Mouse (Mus musculus) liver, embryonic 14.5 days (tissue): Measurements from ENCODE around the gene Rps6kb2. TPM values are rescaled to one million over a fixed set of nuclear protein-coding genes. Genes with fewer than 3 reads are reported as not detected.

Source experiments
- ATAC-seq: fragments of 200-750 bp; cut with Nextera tagmentation; 2 replicates; pipeline ENCODE4 v1.8.0; 2017; ENCODE audit warnings: moderate number of reproducible peaks, mild to moderate bottlenecking, moderate library complexity; ENCODE audit not compliant: insufficient read depth
- DNase-seq, 3 experiments: peaks; one replicate each; pipeline ENCODE4 v3.0.0-alpha.2; 2012 to 2013; ENCODE audit warnings: low read depth in 3 of 3, low spot score in 3 of 3
- H3K27ac ChIP-seq: fragments of 300-500 bp; sonication (generic); 2 replicates; pipeline ENCODE4 v1.5.1; 2014; ENCODE audit warnings: moderate library complexity, mild to moderate bottlenecking, control low read depth, inconsistent platforms
- H3K27me3 ChIP-seq: fragments of 300-500 bp; sonication (generic); 2 replicates; pipeline ENCODE4 v1.6.1; 2014; ENCODE audit warnings: mild to moderate bottlenecking, low read length, moderate library complexity; ENCODE audit not compliant: control insufficient read depth, insufficient read depth
- H3K36me3 ChIP-seq: fragments of 300-500 bp; sonication (generic); replicated peaks from 2 replicates; pipeline ENCODE4 v1.6.1; 2014; ENCODE audit warnings: low read depth; ENCODE audit not compliant: control insufficient read depth, insufficient read depth
- H3K4me1 ChIP-seq, 2 experiments: fragments of 200-500 bp in 1 of 2; fragments of 300-500 bp in 1 of 2; sonication (generic) in 1 of 2; replicated peaks; 2 replicates each; pipeline ENCODE4 v1.6.1; 2012 to 2014; ENCODE audit warnings: antibody characterized with exemption in 1 of 2, inconsistent platforms in 1 of 2, low read length in 1 of 2; ENCODE audit not compliant: control insufficient read depth in 2 of 2, insufficient read depth in 2 of 2
- H3K4me2 ChIP-seq: fragments of 300-500 bp; sonication (generic); 2 replicates; pipeline ENCODE4 v1.6.1; 2014; ENCODE audit warnings: low read depth, mild to moderate bottlenecking, control low read depth, moderate library complexity
- H3K4me3 ChIP-seq, 2 experiments: fragments of 200-500 bp in 1 of 2; fragments of 300-500 bp in 1 of 2; sonication (generic) in 1 of 2; 2 replicates each; pipeline ENCODE4 v1.5.1; 2012 to 2014; ENCODE audit warnings: low read depth in 2 of 2, low read length in 2 of 2, mild to moderate bottlenecking in 2 of 2, control low read depth in 1 of 2, inconsistent platforms in 1 of 2, moderate library complexity in 1 of 2; ENCODE audit not compliant: insufficient read depth in 1 of 2
- H3K9ac ChIP-seq: fragments of 300-500 bp; sonication (generic); replicated peaks from 2 replicates; pipeline ENCODE4 v1.6.1; 2014; ENCODE audit warnings: mild to moderate bottlenecking, control low read depth, moderate library complexity
- H3K9me3 ChIP-seq: fragments of 300-500 bp; sonication (generic); 2 replicates; pipeline ENCODE4 v1.6.1; 2016; ENCODE audit warnings: low read length, mixed read lengths; ENCODE audit not compliant: control insufficient read depth
- CTCF ChIP-seq: IDR thresholded peaks from 2 replicates; pipeline ENCODE4 v1.5.1; 2016; ENCODE audit warnings: antibody characterized with exemption, low read depth, control low read depth
- EP300 ChIP-seq: IDR thresholded peaks from 2 replicates; pipeline ENCODE4 v1.6.1; 2016; ENCODE audit warnings: antibody characterized with exemption, low read depth
- WGBS: fragments of 180-500 bp; shearing (Covaris S2); extraction: QIAGEN DNeasy Blood & Tissue Kit; methylation state at CpG from one replicate; pipeline ENCODE4 v1.1.7; 2014; ENCODE audit not compliant: insufficient replicate concordance; 5-methylcytosine and 5-hydroxymethylcytosine counted together
- polyA plus RNA-seq, 2 experiments: library from polyadenylated mRNA; depleted of rRNA in 1 of 2; stranded (reverse) in 1 of 2; unstranded in 1 of 2; fragments of >200 nt; fragmentation: Nextera tagmentation in 1 of 2; extraction: Ambion mirVana in 1 of 2; gene quantifications; 2 replicates each; pipeline versions ENCODE4 v1.2.1 to v1.2.3; 2012 to 2014

The Rps6kb2 gene
- polyA plus RNA-seq, 2 experiments, result 19.2 to 19.9 TPM

DNA sequence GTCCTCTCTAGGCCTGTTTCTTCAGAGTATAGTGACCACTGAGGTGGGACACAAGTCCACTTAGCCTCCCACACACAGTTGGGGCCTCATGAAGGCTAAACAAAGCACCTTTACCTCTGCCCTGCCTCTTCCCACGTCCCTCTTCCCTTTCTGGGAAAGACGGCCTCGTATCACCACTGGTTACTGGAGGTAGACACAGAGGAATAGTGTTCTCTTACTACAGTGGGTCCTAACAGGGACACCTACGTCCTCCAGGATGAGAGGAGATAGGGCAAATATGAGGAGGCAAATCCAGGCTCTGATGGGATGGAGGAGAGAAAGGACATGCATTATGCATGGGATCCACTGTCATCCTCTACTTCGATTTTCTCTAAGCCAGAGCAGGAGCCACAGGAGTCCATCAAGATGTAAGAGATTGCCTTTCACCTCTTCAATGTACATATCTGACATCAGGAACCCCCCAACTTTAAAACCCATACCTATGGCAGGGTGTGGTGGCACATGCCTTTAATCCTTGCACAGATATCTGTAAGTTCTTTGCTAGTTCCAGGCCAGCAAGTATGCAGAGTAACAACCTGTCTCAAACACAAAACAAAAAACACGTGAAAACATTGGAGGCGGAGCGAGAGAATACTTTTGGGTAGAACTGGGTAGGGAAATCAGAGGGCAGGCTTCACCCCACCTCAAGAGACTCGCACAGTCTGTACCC, 15.2 kb downstream of the Rps6kb2 start:
- Histone ChIP-seq H3K9ac (peak overlapping the region; percentile 35; the same call in 1 of the 2 replicates), H3K4me1 (peaks cover 4 to 12% of the 10 kb centered on the region in 2 experiments), H3K36me3 (0 out of 2 replicates have a peak, but pooled peaks cover 3% of the 10 kb centered on the region), H3K27ac (no peak overlapping the region), H3K9me3 (no peaks in the 10 kb centered on the region), H3K4me2 (peak overlapping the region; percentile 88), H3K4me3 (peak overlapping the region; percentile 38 to 94; a peak in 3 of 4 replicates), H3K27me3 (no peaks in the 10 kb centered on the region)
- ATAC-seq (peak; percentile 26), DNase-seq (no peak)
- 40% methylated on average over 9 of the region's 9 CpGs for WGBS
- no peak for TF ChIP-seq CTCF
- no peak for TF ChIP-seq EP300

DNA sequence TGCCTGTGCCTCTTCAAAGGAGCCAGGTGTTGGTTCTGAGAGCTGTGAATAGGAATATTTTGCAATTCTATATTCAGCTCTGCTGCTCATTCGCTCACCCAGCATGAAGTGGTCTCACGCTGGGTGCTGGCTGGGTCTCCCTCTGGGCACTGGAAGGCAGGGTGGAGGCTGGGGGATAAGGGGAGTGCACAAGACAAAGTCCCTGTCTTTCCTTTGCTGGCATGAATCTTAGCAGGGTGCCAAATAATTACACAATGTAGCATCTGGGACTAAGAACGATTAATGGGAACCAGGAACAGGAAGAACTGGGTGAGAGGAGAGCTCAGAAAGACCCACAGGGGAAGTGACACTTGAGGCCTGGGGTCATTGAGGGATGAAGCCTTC, 16.1 kb downstream of the Rps6kb2 start:
- Histone ChIP-seq H3K4me1 (peaks cover 4 to 12% of the 10 kb centered on the region in 2 experiments), H3K4me3 (no peak overlapping the region), H3K36me3 (0 out of 2 replicates have a peak, but pooled peaks cover 3% of the 10 kb centered on the region), H3K27ac (no peak overlapping the region), H3K4me2 (no peak overlapping the region), H3K9ac (no peak overlapping the region), H3K27me3 (no peaks in the 10 kb centered on the region), H3K9me3 (no peaks in the 10 kb centered on the region)
- DNase-seq (no peak), ATAC-seq (no peak)
- WGBS, result 57% methylated on average over 3 of the region's 3 CpGs
- TF ChIP-seq EP300, result no peak
- no peak for TF ChIP-seq CTCF

DNA sequence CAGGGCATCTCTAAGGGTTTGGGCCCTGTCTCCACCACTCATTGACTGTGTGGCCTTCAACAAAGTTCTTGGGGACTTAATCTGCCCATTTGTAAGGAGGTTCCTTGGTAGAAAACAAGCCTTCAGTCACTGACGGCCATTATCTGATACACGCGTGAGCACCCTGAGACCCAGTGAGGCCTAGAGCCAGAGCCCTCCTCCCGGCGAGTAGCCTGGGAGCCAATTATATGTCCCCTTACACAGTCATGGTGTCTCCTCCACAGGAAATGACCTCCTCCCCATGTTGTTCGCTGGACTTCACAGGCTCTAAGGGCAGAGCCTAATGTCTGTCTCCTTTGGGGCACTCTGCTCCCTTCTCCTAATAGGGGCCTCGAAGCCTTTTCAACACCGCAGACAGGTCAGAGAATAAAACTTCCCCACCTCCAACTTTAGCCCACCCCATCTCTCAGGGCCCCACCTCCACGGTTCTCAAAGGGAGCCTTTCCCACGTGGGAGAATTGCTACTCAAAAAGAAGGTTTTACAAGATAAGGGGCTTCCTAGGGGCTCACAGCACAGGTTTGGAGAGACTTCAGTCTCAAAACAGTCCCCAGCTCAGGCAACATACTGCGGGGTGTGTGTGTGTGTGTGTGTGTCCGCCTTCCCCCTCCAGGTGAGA, 16.7 kb downstream of the Rps6kb2 start:
- DNase-seq, result no peak
- Histone ChIP-seq H3K4me2 (no peak overlapping the region), H3K9ac (no peak overlapping the region), H3K4me1 (peaks cover 4 to 12% of the 10 kb centered on the region in 2 experiments), H3K4me3 (no peak overlapping the region), H3K36me3 (0 out of 2 replicates have a peak, but pooled peaks cover 3% of the 10 kb centered on the region), H3K27ac (no peak overlapping the region), H3K27me3 (no peaks in the 10 kb centered on the region), H3K9me3 (no peaks in the 10 kb centered on the region)
- ATAC-seq, result no peak
- TF ChIP-seq CTCF, result no peak
- no peak for TF ChIP-seq EP300
- 66% methylated on average over 12 of the region's 12 CpGs for WGBS

DNA sequence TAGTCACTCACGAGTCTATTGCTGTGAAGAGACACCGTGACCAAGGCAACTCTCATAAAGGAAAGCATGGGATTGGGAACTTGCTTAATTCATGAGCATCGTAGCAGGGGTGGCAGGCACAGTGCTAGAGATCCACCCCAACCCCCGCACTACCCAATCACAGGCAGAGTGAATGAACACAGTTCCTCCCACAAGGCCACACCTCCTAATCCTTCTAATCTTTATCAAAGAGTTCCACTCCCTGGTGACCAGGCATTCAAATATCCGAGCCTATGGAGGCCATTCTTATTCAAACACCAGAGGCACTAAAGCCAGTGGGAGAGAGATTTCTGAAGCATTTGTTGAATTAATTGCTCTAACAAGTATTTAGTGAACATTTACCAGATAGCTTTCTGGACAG, 17.2 kb downstream of the Rps6kb2 start:
- H3K9me3 ChIP-seq, result no peaks in the 10 kb centered on the region
- H3K4me1 ChIP-seq, result peaks cover 4 to 12% of the 10 kb centered on the region in 2 experiments
- H3K4me3 ChIP-seq, result no peak overlapping the region
- TF ChIP-seq CTCF, result no peak
- TF ChIP-seq EP300, result no peak
- H3K27me3 ChIP-seq, result no peaks in the 10 kb centered on the region
- DNase-seq (no peak), ATAC-seq (no peak)
- H3K4me2 ChIP-seq, result no peak overlapping the region
- H3K36me3 ChIP-seq, result 0 out of 2 replicates have a peak, but pooled peaks cover 2% of the 10 kb centered on the region
- WGBS, result 81% methylated on average over 5 of the region's 5 CpGs
- no peak overlapping the region for H3K9ac ChIP-seq
- no peak overlapping the region for H3K27ac ChIP-seq
